Mouse (Mus musculus): ENCODE data around the gene Loxl1.

Gene Loxl1

DNA sequence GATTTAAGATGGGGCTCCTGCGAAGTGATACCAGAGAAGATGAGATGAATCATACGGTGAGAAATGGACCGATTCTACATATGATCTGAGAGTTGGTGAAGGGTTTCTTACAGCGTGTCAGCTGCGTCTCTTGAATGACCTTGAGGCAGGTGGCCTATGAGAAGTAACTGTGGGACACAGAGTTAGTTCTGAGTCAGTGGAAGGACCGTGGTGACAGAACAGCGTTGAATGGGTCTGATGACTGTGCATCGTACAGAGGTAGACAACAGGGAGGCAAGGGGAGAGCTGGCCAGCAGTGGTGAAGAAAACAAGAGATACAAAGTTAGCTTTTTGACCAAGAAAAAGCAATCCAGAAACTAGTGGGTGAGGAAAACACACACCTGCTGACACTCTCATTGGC lies 62.7 kb downstream of the Loxl1 start:
- no peak for DNase-seq (ENCODE audit: low read depth, low spot score)

DNA sequence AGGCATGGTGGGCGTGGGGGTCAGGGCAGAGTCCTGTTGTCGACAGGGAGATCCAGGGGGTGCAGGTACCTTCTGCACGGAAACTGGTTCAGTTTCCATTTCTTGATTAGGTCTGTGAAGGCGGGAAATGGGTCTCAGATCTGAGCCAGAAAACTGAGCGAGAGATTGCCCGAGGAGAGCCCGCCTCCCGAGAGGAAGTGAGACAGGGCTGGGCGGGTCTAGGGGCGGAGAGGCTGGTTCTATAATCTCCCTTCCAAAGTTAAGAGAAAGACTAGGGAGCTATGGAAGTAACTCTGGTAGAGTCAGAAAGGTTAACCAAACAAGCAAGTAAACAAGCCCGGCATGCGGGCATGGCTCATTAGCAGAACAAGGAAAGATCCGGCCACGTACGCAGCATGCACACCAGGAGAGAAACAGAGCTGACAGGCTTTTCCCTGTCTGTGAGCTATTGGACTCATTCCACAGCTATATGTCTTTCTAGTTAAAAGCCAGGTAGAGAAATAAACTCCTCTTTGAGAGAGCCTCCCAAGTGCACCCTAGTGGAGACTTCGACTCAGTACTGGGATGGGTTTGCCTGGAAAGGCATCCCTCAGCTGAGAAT lies 63.3 kb downstream of the Loxl1 start, which contains the start of gene Pml:
Gene Pml (minus strand): TSS at position 195 of the 601 bp plus-strand sequence.
- DNase-seq (ENCODE audit: low read depth, low spot score), result peak; percentile 88

DNA sequence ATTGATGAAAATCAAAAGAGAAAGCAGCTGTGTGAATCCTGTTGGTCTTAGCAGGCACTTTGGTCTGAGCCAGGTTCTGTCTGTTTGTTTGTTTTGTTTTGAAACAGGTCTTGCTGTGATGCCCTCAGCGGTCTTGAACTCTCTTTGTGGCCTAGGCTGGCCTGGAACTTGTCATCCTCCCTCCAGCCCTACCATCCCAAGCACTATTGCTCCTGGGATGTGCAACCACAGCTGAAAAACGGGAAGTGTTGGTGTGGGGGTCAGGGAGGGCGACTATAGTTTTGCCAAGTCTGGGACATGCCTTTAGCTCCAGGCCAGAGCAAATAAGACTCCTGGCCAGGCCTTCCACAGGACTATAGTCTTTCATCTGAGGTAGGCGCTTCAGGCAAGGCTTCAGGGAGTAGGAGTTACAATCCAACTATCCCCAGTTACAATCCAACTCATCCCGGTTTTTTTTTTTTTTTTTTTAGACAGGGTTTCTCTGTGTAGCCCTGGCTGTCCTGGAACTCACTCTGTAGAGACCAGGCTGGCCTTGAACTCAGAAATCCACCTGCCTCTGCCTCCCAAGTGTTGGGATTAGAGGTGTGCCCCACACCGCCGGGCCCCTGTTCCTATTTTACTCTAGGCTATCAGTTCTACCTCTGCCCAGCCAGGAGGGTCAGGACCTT lies 64.1 kb downstream of the Loxl1 start:
- DNase-seq (ENCODE audit: low read depth, low spot score), result peak; percentile 42

DNA sequence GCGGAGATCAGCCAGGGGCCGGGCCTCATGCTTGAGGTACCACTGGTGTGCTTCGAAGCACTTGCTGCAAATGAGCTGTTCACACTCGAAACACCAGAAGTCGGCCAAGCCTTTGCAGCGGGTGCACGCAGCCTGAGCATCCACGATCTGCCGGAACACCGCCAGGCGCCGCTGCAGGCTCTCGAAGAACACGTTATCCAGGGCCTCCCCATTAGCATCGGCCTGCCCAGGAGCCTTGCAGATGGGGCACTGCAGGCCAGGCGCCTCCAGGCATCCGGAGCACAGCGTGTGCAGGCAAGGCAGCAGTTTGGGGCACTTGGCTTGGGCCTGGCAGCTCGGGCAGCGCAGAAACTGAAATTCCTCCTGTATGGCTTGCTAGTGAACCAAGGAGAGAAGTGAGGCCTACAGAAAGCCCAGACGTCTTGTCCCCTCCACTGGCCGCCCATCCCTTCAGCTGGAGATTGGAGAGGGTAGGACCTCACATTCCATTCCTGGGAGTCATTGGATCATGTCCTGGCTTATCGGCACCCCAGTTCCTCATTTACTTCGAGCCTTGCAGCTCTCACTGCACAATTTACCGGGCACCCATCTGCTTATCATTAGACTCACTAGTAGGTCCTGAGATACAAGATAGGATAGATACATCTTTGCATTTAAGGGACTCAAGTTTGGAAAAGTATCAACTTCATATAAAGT lies 65.8 kb downstream of the Loxl1 start:
- peak; percentile 93 for DNase-seq (ENCODE audit: low read depth, low spot score)

DNA sequence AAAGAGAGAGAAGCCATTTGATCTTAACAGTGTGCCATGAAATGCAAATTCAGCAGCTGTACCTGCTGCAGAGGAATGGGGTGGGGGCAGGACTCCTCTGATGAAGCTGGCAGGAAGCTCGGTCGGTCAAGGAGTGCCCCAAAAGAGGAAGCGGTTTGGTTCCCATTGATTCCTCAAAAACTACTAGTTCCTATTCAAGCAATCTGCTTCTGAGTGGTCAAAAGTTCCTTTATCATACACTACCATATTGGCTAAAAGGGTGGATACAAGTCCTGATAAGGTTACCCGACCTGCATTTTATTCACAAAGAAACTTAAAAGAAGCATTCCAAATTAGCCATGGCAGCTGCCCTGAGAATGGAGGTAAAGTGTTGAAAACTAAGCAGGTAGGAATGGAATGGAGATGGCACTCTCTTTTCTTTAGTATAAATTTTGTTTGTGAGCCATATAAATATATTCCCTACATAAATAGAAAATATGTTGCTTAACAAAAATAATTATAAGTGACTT lies 66.8 kb downstream of the Loxl1 start:
- peak; percentile 11 for DNase-seq (ENCODE audit: low read depth, low spot score)

DNA sequence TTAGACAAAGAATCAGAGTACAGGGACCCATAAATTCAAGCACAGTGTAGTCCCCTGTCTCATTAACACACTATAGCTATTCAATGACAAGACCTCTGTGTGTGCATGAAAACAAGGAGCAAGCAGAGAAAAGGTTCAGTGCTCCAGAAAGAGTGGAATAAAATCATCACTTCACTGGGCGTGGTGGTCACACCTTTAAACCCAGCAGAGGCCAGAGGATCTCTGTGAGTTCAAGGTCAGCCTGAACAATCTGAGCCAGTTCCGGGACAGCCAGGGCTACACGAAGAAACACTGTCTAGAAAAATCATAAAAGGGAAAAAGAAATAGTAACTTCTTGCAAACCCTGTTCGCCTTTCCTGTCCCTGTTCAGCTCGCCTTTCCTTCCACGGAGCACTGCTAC lies 69.3 kb downstream of the Loxl1 start:
- no peak for DNase-seq (ENCODE audit: low read depth, low spot score)

DNA sequence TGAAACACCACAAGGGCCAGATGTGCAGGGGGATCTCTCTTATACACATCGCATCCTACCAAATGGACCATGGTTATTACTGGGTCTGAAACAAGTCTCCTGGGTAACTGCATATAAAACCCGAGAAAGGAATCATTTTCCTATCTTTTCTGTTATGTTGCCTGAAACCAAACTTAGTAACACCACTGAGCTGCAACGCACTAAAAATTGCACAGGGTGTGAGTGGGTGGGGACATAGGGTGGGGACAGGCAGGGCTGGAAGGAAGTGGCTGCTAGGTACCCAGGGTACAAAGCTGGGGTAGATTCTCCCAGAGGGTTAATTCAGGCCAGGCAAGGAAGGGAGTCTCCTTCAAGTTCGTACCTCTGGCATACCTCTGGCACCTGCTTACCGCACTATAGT lies 70.3 kb downstream of the Loxl1 start:
- DNase-seq (ENCODE audit: low read depth, low spot score), result no peak

DNA sequence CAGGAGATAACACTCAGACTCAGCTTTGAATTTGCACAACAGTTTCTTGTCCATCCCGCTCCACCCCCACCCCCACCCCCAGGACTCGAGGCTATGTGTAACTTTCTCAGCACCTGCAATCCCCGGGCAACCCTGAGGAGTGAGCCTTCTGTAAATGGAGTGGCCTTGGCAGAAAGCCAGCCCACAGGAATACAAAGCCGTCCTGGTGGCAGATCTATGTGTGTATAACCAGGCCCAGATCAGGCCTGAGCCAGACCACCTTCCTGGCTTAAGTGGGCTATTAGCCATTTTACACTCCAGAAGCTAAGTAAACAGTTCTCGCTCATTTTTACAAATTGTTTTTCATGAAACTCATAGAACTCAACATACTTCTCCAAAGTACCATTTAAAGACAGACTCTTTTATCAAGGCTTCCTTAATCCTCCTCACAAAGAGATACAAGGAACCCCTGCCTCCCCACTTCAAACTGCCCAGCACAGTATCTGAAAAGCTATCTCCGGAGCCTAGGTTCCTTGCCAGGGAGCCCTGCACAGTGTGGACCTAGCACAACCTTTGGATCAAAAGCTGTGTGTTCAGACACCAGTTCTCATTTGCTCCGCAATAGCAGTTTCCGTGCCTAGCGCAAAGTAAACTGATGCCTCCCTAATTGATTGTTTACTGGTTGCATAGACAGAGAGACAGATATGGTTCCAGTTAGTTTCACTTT lies 71.1 kb downstream of the Loxl1 start:
- DNase-seq (ENCODE audit: low read depth, low spot score), result peak; percentile 33
